Mouse (Mus musculus): Measurements from ENCODE around the gene Hoxd12. TPM values are rescaled to one million over a fixed set of nuclear protein-coding genes. Genes with fewer than 3 reads are reported as not detected.
A peak's percentile ranks its signal among the peaks of the same experiment; 100 is the strongest.

Gene Hoxd12
- total and polyA plus RNA-seq, 2 experiments from 2014 or later: not detected

- under 1% methylated on average over 78 of the region's 78 CpGs for WGBS
- Histone ChIP-seq H3K9ac (replicated peaks; ENCODE audit: low read depth, low read length) (no peak overlapping the region), H3K9me3 (replicated peaks; ENCODE audit: control insufficient read depth, low read length) (no peaks in the 10 kb centered on the region), H3K27me3 (ENCODE audit: control insufficient read depth, insufficient read depth, low read length) (peaks cover 99% of the 10 kb centered on the region), H3K4me2 (ENCODE audit: low read depth, low read length) (peak overlapping the region; percentile 33), H3K4me1 (ENCODE audit: control insufficient read depth, insufficient read depth) (peaks cover 9% of the 10 kb centered on the region; the same call in 1 of the 2 replicates), H3K36me3 (replicated peaks; ENCODE audit: control insufficient read depth, insufficient read depth, low read length) (no peaks in the 10 kb centered on the region), H3K4me3 (ENCODE audit: low read depth, low read length) (peak overlapping the region; percentile 36), H3K27ac (ENCODE audit: low read depth) (no peak overlapping the region)
- TF ChIP-seq EP300 (IDR thresholded peaks at IDR 0.05; ENCODE audit: low read depth): no peak
- no peak for TF ChIP-seq CTCF (IDR thresholded peaks at IDR 0.05; ENCODE audit: low read depth)
- ATAC-seq (ENCODE audit: insufficient read depth, low read depth) (no peak), DNase-seq (ENCODE audit: low spot score) (no peak)
Observed at GRCm38 (mm10) chr2:74681594-74682531, 7.0 kb downstream of the Hoxd12 start.

DNA sequence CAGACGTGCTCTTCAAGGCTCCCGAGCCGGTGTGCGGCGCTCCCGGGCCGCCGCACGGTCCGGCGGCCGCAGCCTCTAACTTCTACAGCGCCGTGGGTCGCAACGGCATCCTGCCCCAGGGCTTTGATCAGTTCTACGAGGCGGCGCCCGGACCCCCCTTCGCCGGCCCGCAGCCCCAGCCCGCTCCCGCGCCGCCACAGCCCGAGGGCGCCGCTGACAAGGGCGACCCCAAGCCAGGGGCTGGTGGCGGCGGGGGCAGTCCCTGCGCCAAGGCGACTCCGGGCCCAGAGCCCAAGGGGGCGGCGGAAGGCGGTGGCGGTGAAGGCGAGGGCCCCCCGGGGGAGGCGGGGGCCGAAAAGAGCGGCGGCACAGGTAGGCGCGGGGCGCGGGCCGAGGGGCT, 8.0 kb downstream of the Hoxd12 start:
- Histone ChIP-seq H3K4me1 (ENCODE audit: control insufficient read depth, insufficient read depth) (peaks cover 9% of the 10 kb centered on the region; the same call in 1 of the 2 replicates), H3K4me3 (ENCODE audit: low read depth, low read length) (peak overlapping the region; percentile 36), H3K36me3 (replicated peaks; ENCODE audit: control insufficient read depth, insufficient read depth, low read length) (no peaks in the 10 kb centered on the region), H3K27ac (ENCODE audit: low read depth) (no peak overlapping the region), H3K9me3 (replicated peaks; ENCODE audit: control insufficient read depth, low read length) (no peaks in the 10 kb centered on the region), H3K9ac (replicated peaks; ENCODE audit: low read depth, low read length) (no peak overlapping the region), H3K27me3 (ENCODE audit: control insufficient read depth, insufficient read depth, low read length) (peaks cover 99% of the 10 kb centered on the region), H3K4me2 (ENCODE audit: low read depth, low read length) (peak overlapping the region; percentile 33)
- ATAC-seq (ENCODE audit: insufficient read depth, low read depth) (no peak), DNase-seq (ENCODE audit: low spot score) (no peak)
- 1% methylated on average over 45 of the region's 51 CpGs for WGBS
- TF ChIP-seq CTCF (IDR thresholded peaks at IDR 0.05; ENCODE audit: low read depth) (no peak), EP300 (IDR thresholded peaks at IDR 0.05; ENCODE audit: low read depth) (no peak)

- Histone ChIP-seq H3K27ac (ENCODE audit: low read depth) (no peak overlapping the region), H3K4me3 (ENCODE audit: low read depth, low read length) (no peak overlapping the region), H3K9me3 (replicated peaks; ENCODE audit: control insufficient read depth, low read length) (no peaks in the 10 kb centered on the region), H3K4me2 (ENCODE audit: low read depth, low read length) (no peak overlapping the region), H3K4me1 (ENCODE audit: control insufficient read depth, insufficient read depth) (peaks cover 9% of the 10 kb centered on the region; the same call in 1 of the 2 replicates), H3K9ac (replicated peaks; ENCODE audit: low read depth, low read length) (no peak overlapping the region), H3K36me3 (replicated peaks; ENCODE audit: control insufficient read depth, insufficient read depth, low read length) (no peaks in the 10 kb centered on the region), H3K27me3 (ENCODE audit: control insufficient read depth, insufficient read depth, low read length) (peaks cover 99% of the 10 kb centered on the region)
- no peak for DNase-seq (ENCODE audit: low spot score)
- ATAC-seq (ENCODE audit: insufficient read depth, low read depth): no peak; the same call in 1 of the 2 replicates
- WGBS: 3% methylated on average over 18 of the region's 18 CpGs
- no peak for TF ChIP-seq EP300 (IDR thresholded peaks at IDR 0.05; ENCODE audit: low read depth)
- TF ChIP-seq CTCF (IDR thresholded peaks at IDR 0.05; ENCODE audit: low read depth): no peak
Observed at GRCm38 (mm10) chr2:74683471-74683951, 8.7 kb downstream of the Hoxd12 start.

DNA sequence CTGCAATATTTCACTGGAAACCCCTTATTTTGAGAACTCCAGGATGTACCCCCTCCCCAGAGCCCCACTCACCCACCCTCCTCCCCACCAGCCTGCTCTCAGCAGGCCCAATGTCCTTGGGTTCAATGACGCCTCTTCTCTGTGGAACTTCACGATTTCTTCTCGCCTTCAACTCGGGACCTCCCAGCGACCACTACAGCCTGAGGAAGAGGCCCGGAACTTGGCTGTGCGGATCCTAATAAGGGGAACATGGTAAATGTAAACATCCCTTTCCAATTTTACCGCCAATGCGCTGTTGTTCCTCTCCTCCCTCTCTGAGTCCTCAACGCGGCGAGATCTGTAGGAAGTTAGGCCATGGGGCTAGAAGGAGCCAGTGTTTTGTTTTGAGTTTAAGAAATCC, 9.3 kb downstream of the Hoxd12 start:
- Histone ChIP-seq H3K4me3 (ENCODE audit: low read depth, low read length) (no peak overlapping the region), H3K9ac (replicated peaks; ENCODE audit: low read depth, low read length) (no peak overlapping the region), H3K4me2 (ENCODE audit: low read depth, low read length) (no peak overlapping the region), H3K27me3 (ENCODE audit: control insufficient read depth, insufficient read depth, low read length) (peaks cover 99% of the 10 kb centered on the region), H3K9me3 (replicated peaks; ENCODE audit: control insufficient read depth, low read length) (no peaks in the 10 kb centered on the region), H3K27ac (ENCODE audit: low read depth) (no peak overlapping the region), H3K36me3 (replicated peaks; ENCODE audit: control insufficient read depth, insufficient read depth, low read length) (no peaks in the 10 kb centered on the region), H3K4me1 (ENCODE audit: control insufficient read depth, insufficient read depth) (peaks cover 9% of the 10 kb centered on the region; the same call in 1 of the 2 replicates)
- ATAC-seq (ENCODE audit: insufficient read depth, low read depth) (no peak), DNase-seq (ENCODE audit: low spot score) (no peak)
- TF ChIP-seq CTCF (IDR thresholded peaks at IDR 0.05; ENCODE audit: low read depth) (no peak), EP300 (IDR thresholded peaks at IDR 0.05; ENCODE audit: low read depth) (no peak)
- 7% methylated on average over 12 of the region's 12 CpGs for WGBS

DNA sequence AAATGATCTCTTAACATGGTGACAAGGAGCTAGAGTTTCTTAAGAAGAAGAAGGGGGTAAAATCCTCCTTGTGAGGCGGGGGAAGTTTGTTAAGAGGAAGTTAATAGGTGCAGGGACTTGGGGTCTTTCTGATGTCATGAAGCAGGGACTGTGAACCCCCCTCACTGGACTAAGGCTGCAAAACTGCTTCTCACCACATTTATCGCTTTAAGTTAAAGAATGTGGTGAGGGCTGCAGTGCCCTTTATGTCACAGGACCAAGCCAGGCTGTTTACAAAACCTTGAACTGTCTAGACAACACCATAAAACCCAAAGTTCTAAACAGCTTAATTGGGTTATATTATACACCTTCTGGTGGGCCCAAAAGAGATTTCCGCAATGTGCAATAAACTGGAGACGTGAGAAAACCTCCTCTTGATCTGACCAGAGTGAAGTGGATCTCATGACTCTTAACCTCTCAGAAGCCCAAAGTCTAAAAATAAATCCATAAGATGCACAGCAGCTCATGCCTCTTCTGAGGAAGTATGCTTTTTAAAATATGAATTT, 10.3 kb downstream of the Hoxd12 start:
- ATAC-seq (ENCODE audit: insufficient read depth, low read depth): no peak
- H3K4me2 ChIP-seq (ENCODE audit: low read depth, low read length): no peak overlapping the region
- H3K36me3 ChIP-seq (replicated peaks; ENCODE audit: control insufficient read depth, insufficient read depth, low read length): no peaks in the 10 kb centered on the region
- H3K27me3 ChIP-seq (ENCODE audit: control insufficient read depth, insufficient read depth, low read length): peaks cover 99% of the 10 kb centered on the region
- H3K9ac ChIP-seq (replicated peaks; ENCODE audit: low read depth, low read length): no peak overlapping the region
- WGBS: 15% methylated on average over 4 of the region's 4 CpGs
- DNase-seq (ENCODE audit: low spot score): no peak
- no peaks in the 10 kb centered on the region for H3K9me3 ChIP-seq (replicated peaks; ENCODE audit: control insufficient read depth, low read length)
- H3K27ac ChIP-seq (ENCODE audit: low read depth): no peak overlapping the region
- no peak overlapping the region for H3K4me3 ChIP-seq (ENCODE audit: low read depth, low read length)
- H3K4me1 ChIP-seq (ENCODE audit: control insufficient read depth, insufficient read depth): peaks cover 9% of the 10 kb centered on the region; the same call in 1 of the 2 replicates
- TF ChIP-seq EP300 (IDR thresholded peaks at IDR 0.05; ENCODE audit: low read depth) (no peak), CTCF (IDR thresholded peaks at IDR 0.05; ENCODE audit: low read depth) (no peak)

All from heart, postnatal 0 days (tissue).